Mouse (Mus musculus) liver, embryonic 11.5 days (tissue): ENCODE measurements around the gene Eif6. TPM values are rescaled to one million over a fixed set of nuclear protein-coding genes. Genes with fewer than 3 reads are reported as not detected.
A peak's percentile ranks its signal among the peaks of the same experiment; 100 is the strongest.

Experiments used
- ATAC-seq: fragments of 200-750 bp; cut with Nextera tagmentation; replicated peaks from 2 replicates; pipeline ENCODE4 v1.8.0; 2017; ENCODE audit warnings: moderate number of reproducible peaks, mild to moderate bottlenecking, moderate TSS enrichment, moderate library complexity; ENCODE audit not compliant: low FRiP score
- DNase-seq: peaks from one replicate; pipeline ENCODE4 v3.0.0-alpha.2; 2017; ENCODE audit warnings: low spot score
- H3K27ac ChIP-seq: fragments of 300-500 bp; sonication (generic); 2 replicates; pipeline ENCODE4 v1.5.1; 2014; ENCODE audit warnings: mild to moderate bottlenecking, low read depth, low read length, control low read depth
- H3K27me3 ChIP-seq: fragments of 300-500 bp; sonication (generic); replicated peaks from 2 replicates; pipeline ENCODE4 v1.6.1; 2014; ENCODE audit warnings: low read length, mixed read lengths; ENCODE audit not compliant: control insufficient read depth, insufficient read depth
- H3K36me3 ChIP-seq: fragments of 300-500 bp; sonication (generic); 2 replicates; pipeline ENCODE4 v1.6.1; 2014; ENCODE audit warnings: mild to moderate bottlenecking, low read length, moderate library complexity, mixed read lengths; ENCODE audit not compliant: control insufficient read depth, insufficient read depth
- H3K4me1 ChIP-seq: fragments of 300-500 bp; sonication (generic); replicated peaks from 2 replicates; pipeline ENCODE4 v1.6.1; 2014; ENCODE audit warnings: low read length, mixed read lengths; ENCODE audit not compliant: control insufficient read depth, insufficient read depth
- H3K4me2 ChIP-seq: fragments of 300-500 bp; sonication (generic); 2 replicates; pipeline ENCODE4 v1.6.1; 2014; ENCODE audit warnings: mild to moderate bottlenecking, control low read depth, moderate library complexity
- H3K4me3 ChIP-seq: fragments of 300-500 bp; sonication (generic); 2 replicates; pipeline ENCODE4 v1.5.1; 2014; ENCODE audit warnings: low read depth, low read length, control low read depth
- H3K9ac ChIP-seq: fragments of 300-500 bp; sonication (generic); 2 replicates; pipeline ENCODE4 v1.6.1; 2014; ENCODE audit warnings: low read depth, low read length, control low read depth
- H3K9me3 ChIP-seq: fragments of 300-500 bp; sonication (generic); 2 replicates; pipeline ENCODE4 v1.6.1; 2016; ENCODE audit warnings: low read length, inconsistent platforms, mixed read lengths; ENCODE audit not compliant: control insufficient read depth
- WGBS: fragments of 180-500 bp; shearing (Covaris S2); extraction: QIAGEN DNeasy Blood & Tissue Kit; methylation state at CpG from one replicate; pipeline ENCODE4 v1.1.7; 2014; 5-methylcytosine and 5-hydroxymethylcytosine counted together
- polyA plus RNA-seq: library from polyadenylated mRNA; unstranded; fragments of >200 nt; fragmentation: Nextera tagmentation; extraction: Ambion mirVana; gene quantifications from 2 replicates; pipeline ENCODE4 v1.2.1, GENCODE M21; 2014

The Eif6 gene
- 243 and 253 TPM in 2 replicates for polyA plus RNA-seq

- 2% methylated on average over 27 of the region's 27 CpGs for WGBS
- no peaks in the 10 kb centered on the region for H3K9me3 ChIP-seq
Measured at GRCm38 (mm10) chr2:155826630-155827424, at the start of gene Eif6. TSS of gene Eif6 (minus strand) at chr2:155826925.

DNA sequence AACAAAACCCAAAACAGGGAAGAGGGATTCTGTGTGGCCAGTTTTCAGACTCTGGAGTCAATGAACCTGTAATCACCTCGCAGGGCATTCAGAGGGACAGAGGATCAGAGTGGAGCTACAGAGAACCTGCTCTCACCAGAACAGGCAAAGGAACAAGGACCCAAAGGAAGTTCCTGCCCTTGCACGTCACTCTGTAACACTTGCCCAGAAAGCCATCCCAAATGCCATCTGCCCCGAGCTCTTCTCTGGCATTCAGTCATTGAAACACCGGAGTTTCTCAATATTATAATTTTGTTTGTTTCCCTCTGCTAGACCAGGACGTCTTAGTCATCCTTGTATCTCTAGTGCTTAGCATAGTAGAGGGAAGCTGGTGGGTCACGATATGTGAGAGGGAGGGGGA is 46.9 kb upstream of the Eif6 start:
- Histone ChIP-seq H3K4me2 (no peak overlapping the region), H3K36me3 (peaks cover 12% of the 10 kb centered on the region), H3K27ac (no peak overlapping the region), H3K9me3 (no peaks in the 10 kb centered on the region), H3K4me1 (no peaks in the 10 kb centered on the region), H3K9ac (no peak overlapping the region), H3K4me3 (no peak overlapping the region), H3K27me3 (no peaks in the 10 kb centered on the region)
- DNase-seq (no peak), ATAC-seq (no peak)
- 87% methylated on average over 6 of the region's 6 CpGs for WGBS

More at GRCm38 (mm10) chr2:155826630-155827424, at the start of gene Eif6:
- peak; percentile 93 for DNase-seq
- Histone ChIP-seq H3K27me3 (no peaks in the 10 kb centered on the region), H3K4me2 (peak within 1 kb of the TSS; percentile 75), H3K4me3 (peak within 1 kb of the TSS; percentile 68), H3K4me1 (peaks cover 14% of the 10 kb centered on the region), H3K9ac (peak within 1 kb of the TSS; percentile 71), H3K36me3 (peaks cover 15% of the 10 kb centered on the region), H3K27ac (peak within 1 kb of the TSS; percentile 70)
- peak; percentile 93 for ATAC-seq

DNA sequence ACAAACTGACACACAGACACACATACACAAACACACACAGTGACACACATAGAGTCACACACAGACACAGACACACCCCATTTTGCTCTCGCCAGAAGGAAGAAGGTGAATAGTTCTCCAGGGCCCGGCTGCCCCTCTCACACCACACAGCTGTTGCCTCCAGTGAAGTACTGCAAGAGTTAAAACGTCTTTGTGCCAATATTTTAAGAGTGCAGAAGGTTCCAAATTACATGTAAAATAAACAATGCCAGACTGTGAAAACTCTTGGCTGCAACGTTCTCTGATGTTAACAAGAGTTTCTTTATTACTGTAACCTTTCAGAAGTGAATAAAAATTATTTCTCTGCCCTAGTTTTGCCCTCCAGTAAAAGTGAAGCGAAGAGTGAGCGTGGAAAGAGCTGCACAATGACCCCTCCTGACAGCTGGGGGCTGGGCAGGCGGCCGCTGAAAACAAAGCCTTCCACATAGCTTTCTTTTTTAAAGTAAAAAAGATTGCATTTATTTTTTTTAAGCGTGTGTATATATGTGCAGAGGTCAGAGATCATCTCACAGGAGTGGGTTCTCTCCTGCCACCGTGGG is 46.3 kb upstream of the Eif6 start:
- ATAC-seq (no peak), DNase-seq (no peak)
- Histone ChIP-seq H3K27ac (no peak overlapping the region), H3K9ac (no peak overlapping the region), H3K4me1 (no peaks in the 10 kb centered on the region), H3K36me3 (peaks cover 13% of the 10 kb centered on the region), H3K4me2 (no peak overlapping the region), H3K9me3 (no peaks in the 10 kb centered on the region), H3K27me3 (no peaks in the 10 kb centered on the region), H3K4me3 (no peak overlapping the region)
- WGBS: 81% methylated on average over 10 of the region's 10 CpGs

GRCm38 (mm10) chr2:155872486-155872885 is 45.8 kb upstream of the Eif6 start:
- ATAC-seq (no peak), DNase-seq (no peak)
- H3K27me3 ChIP-seq: no peaks in the 10 kb centered on the region
- peaks cover 13% of the 10 kb centered on the region for H3K36me3 ChIP-seq
- H3K9me3 ChIP-seq: no peaks in the 10 kb centered on the region
- H3K27ac ChIP-seq: no peak overlapping the region
- no peak overlapping the region for H3K4me2 ChIP-seq
- no peak overlapping the region for H3K4me3 ChIP-seq
- H3K9ac ChIP-seq: no peak overlapping the region
- WGBS: 82% methylated on average over 8 of the region's 8 CpGs
- no peaks in the 10 kb centered on the region for H3K4me1 ChIP-seq

GRCm38 (mm10) chr2:155869772-155870171 is 43.0 kb upstream of the Eif6 start:
- 73% methylated on average over 5 of the region's 5 CpGs for WGBS

GRCm38 (mm10) chr2:155868320-155868719 is 41.6 kb upstream of the Eif6 start:
- Histone ChIP-seq H3K4me2 (no peak overlapping the region), H3K4me3 (no peak overlapping the region), H3K27ac (no peak overlapping the region), H3K9ac (no peak overlapping the region), H3K9me3 (no peaks in the 10 kb centered on the region), H3K27me3 (no peaks in the 10 kb centered on the region), H3K4me1 (no peaks in the 10 kb centered on the region), H3K36me3 (peaks cover 3% of the 10 kb centered on the region; the same call in 1 of the 2 replicates)
- WGBS: 93% methylated on average over 8 of the region's 8 CpGs
- ATAC-seq: no peak
- no peak for DNase-seq

More at GRCm38 (mm10) chr2:155869772-155870171, 43.0 kb upstream of the Eif6 start:
- ATAC-seq (no peak), DNase-seq (no peak)
- Histone ChIP-seq H3K27ac (no peak overlapping the region), H3K9me3 (no peaks in the 10 kb centered on the region), H3K27me3 (no peaks in the 10 kb centered on the region), H3K4me1 (no peaks in the 10 kb centered on the region), H3K9ac (no peak overlapping the region), H3K4me3 (no peak overlapping the region), H3K36me3 (peaks cover 5% of the 10 kb centered on the region; the same call in 1 of the 2 replicates), H3K4me2 (no peak overlapping the region)

DNA sequence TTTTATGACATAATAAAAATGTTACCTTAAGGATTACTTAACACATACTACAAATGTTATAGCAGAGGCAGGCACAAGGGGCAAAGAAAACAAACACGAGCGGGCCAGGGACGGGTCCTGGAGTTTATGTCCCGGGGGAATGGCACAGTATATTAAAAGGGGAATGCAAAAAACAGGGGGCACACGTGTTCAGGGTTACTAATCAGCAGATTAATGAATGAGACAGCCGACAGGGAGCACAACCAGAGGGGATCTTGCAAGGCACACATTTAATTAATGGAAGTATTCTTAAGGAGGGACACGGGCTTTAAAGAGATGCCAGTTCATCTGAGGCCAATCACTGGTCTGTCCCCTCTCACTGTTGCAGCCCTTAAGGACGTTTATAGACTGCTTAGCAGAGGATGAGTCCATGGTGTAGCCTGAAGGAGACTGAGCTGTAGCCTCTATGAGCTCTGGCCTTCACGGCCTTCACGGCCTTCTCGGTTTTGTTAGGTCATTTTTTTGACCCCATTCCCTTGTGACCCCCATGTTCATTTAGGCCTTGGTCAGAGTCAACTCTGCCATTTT is 36.7 kb upstream of the Eif6 start:
- Histone ChIP-seq H3K27me3 (no peaks in the 10 kb centered on the region), H3K27ac (no peak overlapping the region), H3K9ac (no peak overlapping the region), H3K4me3 (no peak overlapping the region), H3K9me3 (no peaks in the 10 kb centered on the region), H3K4me2 (no peak overlapping the region), H3K4me1 (no peaks in the 10 kb centered on the region), H3K36me3 (peaks cover 3% of the 10 kb centered on the region)
- no peak for DNase-seq
- 77% methylated on average over 11 of the region's 11 CpGs for WGBS
- no peak for ATAC-seq

GRCm38 (mm10) chr2:155862573-155863300 is 36.0 kb upstream of the Eif6 start:
- H3K4me2 ChIP-seq: no peak overlapping the region
- no peaks in the 10 kb centered on the region for H3K27me3 ChIP-seq
- ATAC-seq (no peak), DNase-seq (no peak)
- no peak overlapping the region for H3K27ac ChIP-seq
- H3K9ac ChIP-seq: no peak overlapping the region
- WGBS: 87% methylated on average over 13 of the region's 13 CpGs
- no peak overlapping the region for H3K4me3 ChIP-seq
- no peaks in the 10 kb centered on the region for H3K4me1 ChIP-seq
- H3K36me3 ChIP-seq: no peaks in the 10 kb centered on the region; the same call in 1 of the 2 replicates
- no peaks in the 10 kb centered on the region for H3K9me3 ChIP-seq
